Mouse (Mus musculus): Measurements from ENCODE around the gene Mvb12a. TPM values are rescaled to one million over a fixed set of nuclear protein-coding genes. Genes with fewer than 3 reads are reported as not detected.

Mvb12a gene
- polyA plus RNA-seq, 1 experiment from 2014 or later, result 59.7 TPM

- peaks cover 13% of the 10 kb centered on the region for H3K27me3 ChIP-seq (ENCODE audit: control insufficient read depth, insufficient read depth, low read length)
- H3K4me1 ChIP-seq (ENCODE audit: control insufficient read depth, insufficient read depth, low read length), result peaks cover 12% of the 10 kb centered on the region
- no peak overlapping the region for H3K9ac ChIP-seq (ENCODE audit: low read depth, low read length)
- H3K27ac ChIP-seq (ENCODE audit: low read depth, low read length), result no peak overlapping the region
- ATAC-seq (replicated peaks; ENCODE audit: insufficient number of reproducible peaks, low FRiP score, low TSS enrichment), result no peak
- no peak overlapping the region for H3K4me2 ChIP-seq
- 72% methylated on average over 9 of the region's 9 CpGs for WGBS (ENCODE audit: insufficient replicate concordance)
- H3K9me3 ChIP-seq (replicated peaks; ENCODE audit: control insufficient read depth, low read length), result no peaks in the 10 kb centered on the region
- no peaks in the 10 kb centered on the region for H3K36me3 ChIP-seq (ENCODE audit: control insufficient read depth, insufficient read depth, low read length)
- H3K4me3 ChIP-seq (ENCODE audit: low read depth, low read length), result no peak overlapping the region
Measured at GRCm38 (mm10) chr8:71572847-71573633, 30.3 kb downstream of the Mvb12a start.

GRCm38 (mm10) chr8:71574426-71574825 is 31.7 kb downstream of the Mvb12a start:
- Histone ChIP-seq H3K4me3 (ENCODE audit: low read depth, low read length) (no peak overlapping the region), H3K4me2 (no peak overlapping the region), H3K4me1 (ENCODE audit: control insufficient read depth, insufficient read depth, low read length) (peaks cover 7% of the 10 kb centered on the region; the same call in 1 of the 2 replicates), H3K27me3 (ENCODE audit: control insufficient read depth, insufficient read depth, low read length) (no peaks in the 10 kb centered on the region), H3K9ac (ENCODE audit: low read depth, low read length) (no peak overlapping the region), H3K9me3 (replicated peaks; ENCODE audit: control insufficient read depth, low read length) (no peaks in the 10 kb centered on the region), H3K27ac (ENCODE audit: low read depth, low read length) (no peak overlapping the region), H3K36me3 (ENCODE audit: control insufficient read depth, insufficient read depth, low read length) (no peaks in the 10 kb centered on the region)
- no peak for ATAC-seq (replicated peaks; ENCODE audit: insufficient number of reproducible peaks, low FRiP score, low TSS enrichment)
- 66% methylated on average over 7 of the region's 7 CpGs for WGBS (ENCODE audit: insufficient replicate concordance)

- H3K4me1 ChIP-seq (ENCODE audit: control insufficient read depth, insufficient read depth, low read length), result peaks cover 7% of the 10 kb centered on the region; the same call in 1 of the 2 replicates
- no peak overlapping the region for H3K4me2 ChIP-seq
- no peaks in the 10 kb centered on the region for H3K36me3 ChIP-seq (ENCODE audit: control insufficient read depth, insufficient read depth, low read length)
- no peak overlapping the region for H3K27ac ChIP-seq (ENCODE audit: low read depth, low read length)
- no peak overlapping the region for H3K9ac ChIP-seq (ENCODE audit: low read depth, low read length)
- WGBS (ENCODE audit: insufficient replicate concordance), result 62% methylated on average over 1 of the region's 1 CpGs
- H3K4me3 ChIP-seq (ENCODE audit: low read depth, low read length), result no peak overlapping the region
- no peaks in the 10 kb centered on the region for H3K27me3 ChIP-seq (ENCODE audit: control insufficient read depth, insufficient read depth, low read length)
- H3K9me3 ChIP-seq (replicated peaks; ENCODE audit: control insufficient read depth, low read length), result no peaks in the 10 kb centered on the region
- no peak for ATAC-seq (replicated peaks; ENCODE audit: insufficient number of reproducible peaks, low FRiP score, low TSS enrichment)
Measured at GRCm38 (mm10) chr8:71575020-71575419, 32.3 kb downstream of the Mvb12a start.

- Histone ChIP-seq H3K9ac (ENCODE audit: low read depth, low read length) (no peak overlapping the region), H3K4me1 (ENCODE audit: control insufficient read depth, insufficient read depth, low read length) (no peaks in the 10 kb centered on the region), H3K9me3 (replicated peaks; ENCODE audit: control insufficient read depth, low read length) (no peaks in the 10 kb centered on the region), H3K36me3 (ENCODE audit: control insufficient read depth, insufficient read depth, low read length) (no peaks in the 10 kb centered on the region), H3K4me3 (ENCODE audit: low read depth, low read length) (no peak overlapping the region), H3K27me3 (ENCODE audit: control insufficient read depth, insufficient read depth, low read length) (0 out of 2 replicates have a peak, but pooled peaks cover 3% of the 10 kb centered on the region), H3K4me2 (no peak overlapping the region), H3K27ac (ENCODE audit: low read depth, low read length) (no peak overlapping the region)
- whole genome bisulfite sequencing (ENCODE audit: insufficient replicate concordance), result 48% methylated on average over 4 of the region's 4 CpGs
- ATAC-seq (replicated peaks; ENCODE audit: insufficient number of reproducible peaks, low FRiP score, low TSS enrichment), result no peak
Measured at GRCm38 (mm10) chr8:71577856-71578387, 35.2 kb downstream of the Mvb12a start.

- H3K27ac ChIP-seq (ENCODE audit: low read depth, low read length), result no peak overlapping the region
Measured at GRCm38 (mm10) chr8:71579009-71579408, 36.3 kb downstream of the Mvb12a start.

GRCm38 (mm10) chr8:71579476-71579875 is 36.8 kb downstream of the Mvb12a start:
- Histone ChIP-seq H3K27me3 (ENCODE audit: control insufficient read depth, insufficient read depth, low read length) (0 out of 2 replicates have a peak, but pooled peaks cover 3% of the 10 kb centered on the region), H3K4me2 (no peak overlapping the region), H3K9ac (ENCODE audit: low read depth, low read length) (no peak overlapping the region), H3K27ac (ENCODE audit: low read depth, low read length) (no peak overlapping the region), H3K9me3 (replicated peaks; ENCODE audit: control insufficient read depth, low read length) (no peaks in the 10 kb centered on the region), H3K4me3 (ENCODE audit: low read depth, low read length) (no peak overlapping the region), H3K36me3 (ENCODE audit: control insufficient read depth, insufficient read depth, low read length) (no peaks in the 10 kb centered on the region), H3K4me1 (ENCODE audit: control insufficient read depth, insufficient read depth, low read length) (no peaks in the 10 kb centered on the region)
- no peak for ATAC-seq (replicated peaks; ENCODE audit: insufficient number of reproducible peaks, low FRiP score, low TSS enrichment)
- WGBS (ENCODE audit: insufficient replicate concordance), result 86% methylated on average over 14 of the region's 14 CpGs

More at GRCm38 (mm10) chr8:71579009-71579408, 36.3 kb downstream of the Mvb12a start:
- no peak overlapping the region for H3K4me2 ChIP-seq
- WGBS (ENCODE audit: insufficient replicate concordance), result 63% methylated on average over 1 of the region's 1 CpGs
- no peaks in the 10 kb centered on the region for H3K36me3 ChIP-seq (ENCODE audit: control insufficient read depth, insufficient read depth, low read length)
- H3K27me3 ChIP-seq (ENCODE audit: control insufficient read depth, insufficient read depth, low read length), result 0 out of 2 replicates have a peak, but pooled peaks cover 3% of the 10 kb centered on the region
- ATAC-seq (replicated peaks; ENCODE audit: insufficient number of reproducible peaks, low FRiP score, low TSS enrichment), result no peak
- H3K4me1 ChIP-seq (ENCODE audit: control insufficient read depth, insufficient read depth, low read length), result no peaks in the 10 kb centered on the region
- no peak overlapping the region for H3K9ac ChIP-seq (ENCODE audit: low read depth, low read length)
- H3K9me3 ChIP-seq (replicated peaks; ENCODE audit: control insufficient read depth, low read length), result no peaks in the 10 kb centered on the region
- no peak overlapping the region for H3K4me3 ChIP-seq (ENCODE audit: low read depth, low read length)

- Histone ChIP-seq H3K27me3 (ENCODE audit: control insufficient read depth, insufficient read depth, low read length) (0 out of 2 replicates have a peak, but pooled peaks cover 6% of the 10 kb centered on the region), H3K4me2 (no peak overlapping the region), H3K4me1 (ENCODE audit: control insufficient read depth, insufficient read depth, low read length) (no peaks in the 10 kb centered on the region), H3K9me3 (replicated peaks; ENCODE audit: control insufficient read depth, low read length) (no peaks in the 10 kb centered on the region), H3K27ac (ENCODE audit: low read depth, low read length) (no peak overlapping the region), H3K36me3 (ENCODE audit: control insufficient read depth, insufficient read depth, low read length) (no peaks in the 10 kb centered on the region), H3K4me3 (ENCODE audit: low read depth, low read length) (no peak overlapping the region), H3K9ac (ENCODE audit: low read depth, low read length) (no peak overlapping the region)
- WGBS (ENCODE audit: insufficient replicate concordance), result 47% methylated on average over 9 of the region's 9 CpGs
- no peak for ATAC-seq (replicated peaks; ENCODE audit: insufficient number of reproducible peaks, low FRiP score, low TSS enrichment)
Measured at GRCm38 (mm10) chr8:71580201-71580600, 37.5 kb downstream of the Mvb12a start.

GRCm38 (mm10) chr8:71586891-71587290 is 44.2 kb downstream of the Mvb12a start:
- 82% methylated on average over 2 of the region's 2 CpGs for WGBS (ENCODE audit: insufficient replicate concordance)

More at GRCm38 (mm10) chr8:71586891-71587290, 44.2 kb downstream of the Mvb12a start:
- no peak overlapping the region for H3K4me3 ChIP-seq (ENCODE audit: low read depth, low read length)
- H3K36me3 ChIP-seq (ENCODE audit: control insufficient read depth, insufficient read depth, low read length), result no peaks in the 10 kb centered on the region
- H3K4me2 ChIP-seq, result no peak overlapping the region
- H3K4me1 ChIP-seq (ENCODE audit: control insufficient read depth, insufficient read depth, low read length), result peaks cover 5% of the 10 kb centered on the region
- 0 out of 2 replicates have a peak, but pooled peaks cover 3% of the 10 kb centered on the region for H3K27me3 ChIP-seq (ENCODE audit: control insufficient read depth, insufficient read depth, low read length)
- no peaks in the 10 kb centered on the region for H3K9me3 ChIP-seq (replicated peaks; ENCODE audit: control insufficient read depth, low read length)
- H3K9ac ChIP-seq (ENCODE audit: low read depth, low read length), result no peak overlapping the region
- no peak overlapping the region for H3K27ac ChIP-seq (ENCODE audit: low read depth, low read length)
- no peak for ATAC-seq (replicated peaks; ENCODE audit: insufficient number of reproducible peaks, low FRiP score, low TSS enrichment)
